Mouse (Mus musculus) thymus, postnatal 4 days (tissue): ENCODE measurements around the gene Fnbp1.

Experiments used
- DNase-seq: peaks from one replicate; pipeline ENCODE4 v3.0.0; 2021

Gene Fnbp1

GRCm38 (mm10) chr2:31091182-31091581 lies 50.6 kb downstream of the Fnbp1 start:
- no peak for DNase-seq

GRCm38 (mm10) chr2:31089607-31090006 lies 52.2 kb downstream of the Fnbp1 start:
- no peak for DNase-seq

- peak; percentile 58 for DNase-seq
Measured at GRCm38 (mm10) chr2:31088871-31089270, 52.9 kb downstream of the Fnbp1 start.

GRCm38 (mm10) chr2:31087663-31088661 lies 53.8 kb downstream of the Fnbp1 start:
- DNase-seq = peak; percentile 47

- DNase-seq = no peak
Measured at GRCm38 (mm10) chr2:31087085-31087484, 54.7 kb downstream of the Fnbp1 start.

- no peak for DNase-seq
Measured at GRCm38 (mm10) chr2:31086543-31086942, 55.3 kb downstream of the Fnbp1 start.

GRCm38 (mm10) chr2:31084169-31084850 lies 57.5 kb downstream of the Fnbp1 start:
- no peak for DNase-seq

- no peak for DNase-seq
Measured at GRCm38 (mm10) chr2:31083372-31083771, 58.4 kb downstream of the Fnbp1 start.

GRCm38 (mm10) chr2:31082639-31083038 lies 59.2 kb downstream of the Fnbp1 start:
- no peak for DNase-seq

GRCm38 (mm10) chr2:31081349-31081748 lies 60.5 kb downstream of the Fnbp1 start:
- DNase-seq = no peak

- DNase-seq = no peak
Measured at GRCm38 (mm10) chr2:31079117-31079516, 62.7 kb downstream of the Fnbp1 start.

- no peak for DNase-seq
Measured at GRCm38 (mm10) chr2:31077574-31077973, 64.2 kb downstream of the Fnbp1 start.

GRCm38 (mm10) chr2:31076351-31077140 lies 65.3 kb downstream of the Fnbp1 start:
- DNase-seq = no peak

GRCm38 (mm10) chr2:31075836-31076235 lies 66.0 kb downstream of the Fnbp1 start:
- DNase-seq = no peak

- DNase-seq = no peak
Measured at GRCm38 (mm10) chr2:31075168-31075567, 66.6 kb downstream of the Fnbp1 start.

- no peak for DNase-seq
Measured at GRCm38 (mm10) chr2:31069506-31069905, 72.3 kb downstream of the Fnbp1 start.

- no peak for DNase-seq
Measured at GRCm38 (mm10) chr2:31069114-31069445, 72.7 kb downstream of the Fnbp1 start.

- peak; percentile 25 for DNase-seq
Measured at GRCm38 (mm10) chr2:31068246-31069113, 73.3 kb downstream of the Fnbp1 start.

GRCm38 (mm10) chr2:31067696-31068245 lies 74.0 kb downstream of the Fnbp1 start:
- DNase-seq = no peak

GRCm38 (mm10) chr2:31067059-31067595 lies 74.7 kb downstream of the Fnbp1 start:
- DNase-seq = no peak

- DNase-seq = no peak
Measured at GRCm38 (mm10) chr2:31066019-31066789, 75.6 kb downstream of the Fnbp1 start.
